Mouse (Mus musculus): ENCODE measurements at regions not wholly inside any gene's neighbourhood (a gene's known extent, or its start where the extent isn't known, plus 50 kb on each side); places are given as distances from the start of the nearest gene placed in this dataset.

DNA sequence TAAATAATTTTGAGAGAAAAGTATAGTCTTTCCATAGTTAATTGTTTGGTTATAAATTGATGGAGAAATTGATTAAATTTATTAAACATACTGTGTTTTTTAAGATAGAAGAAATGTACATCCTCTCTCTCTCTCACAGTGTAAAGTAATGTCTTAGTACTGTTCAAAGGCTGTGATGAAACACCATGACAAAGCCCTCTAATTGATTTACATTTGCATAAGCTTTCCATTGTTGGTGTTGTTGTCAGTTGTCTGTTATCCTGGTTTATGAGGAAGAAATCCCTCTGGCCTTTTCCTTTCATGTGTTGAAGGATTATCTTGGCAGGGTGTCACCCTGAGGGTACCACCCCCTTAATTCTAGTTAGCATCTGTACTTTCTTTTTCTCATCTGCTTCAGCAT, 207.2 kb upstream of the Dmd start:
- no peak for DNase-seq (ENCODE audit: low read depth, low spot score)

DNA sequence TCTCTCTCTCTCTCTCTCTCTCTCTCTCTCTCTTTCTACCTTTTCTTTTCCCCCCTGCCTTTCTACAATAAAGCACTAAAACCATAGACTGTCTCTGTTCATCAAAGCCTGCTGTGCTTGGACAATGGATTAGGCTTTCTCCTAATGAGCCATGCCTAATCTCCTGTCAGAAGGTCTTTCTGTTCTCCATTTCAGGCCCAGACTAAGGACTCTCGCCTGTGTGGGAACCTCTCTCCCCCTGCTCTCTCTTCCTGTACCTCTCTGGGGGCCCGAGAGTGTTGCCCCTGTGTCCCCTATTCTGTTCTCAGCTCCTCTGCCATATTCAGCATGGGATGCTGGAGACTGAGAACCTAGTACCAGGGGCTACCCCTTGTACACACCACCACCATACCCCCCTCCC, 184.5 kb upstream of the Dmd start:
- no peak for DNase-seq (ENCODE audit: low read depth, low spot score)

DNA sequence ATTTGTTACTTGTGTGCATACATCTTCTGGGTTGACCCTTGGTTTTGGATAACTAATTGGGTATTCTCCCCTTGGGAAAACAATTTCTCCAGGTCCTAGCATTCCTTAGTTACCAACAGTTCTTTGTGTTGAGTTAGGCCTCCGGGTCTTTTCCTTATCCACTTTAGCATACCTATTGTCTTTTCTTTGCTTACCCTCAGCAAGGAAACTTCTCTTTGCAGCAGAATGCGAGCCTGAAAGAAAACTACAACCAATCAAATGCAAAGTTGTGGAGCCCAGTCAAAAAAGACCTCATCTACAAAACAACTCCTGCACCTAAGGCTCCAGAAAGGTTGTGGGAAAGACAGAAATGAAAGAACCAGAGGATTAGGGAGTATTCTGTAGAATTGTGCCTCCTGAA, 139.5 kb upstream of the Dmd start:
- DNase-seq (ENCODE audit: low read depth, low spot score), result no peak

DNA sequence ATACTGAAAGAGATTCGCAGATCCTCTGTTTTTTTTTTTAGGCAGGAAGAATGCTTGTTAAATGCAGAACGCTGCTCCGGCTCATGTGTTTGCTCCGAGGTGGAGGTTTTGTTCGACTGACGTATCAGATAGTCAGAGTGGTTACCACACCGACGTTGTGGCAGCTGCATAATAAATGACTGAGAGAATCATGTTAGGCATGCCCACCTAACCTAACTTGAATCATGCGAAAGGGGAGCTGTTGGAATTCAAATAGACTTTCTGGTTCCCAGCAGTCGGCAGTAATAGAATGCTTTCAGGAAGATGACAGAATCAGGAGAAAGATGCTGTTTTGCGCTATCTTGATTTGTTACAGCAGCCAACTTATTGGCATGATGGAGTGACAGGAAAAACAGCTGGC, 134.1 kb upstream of the Dmd start:
- DNase-seq (ENCODE audit: low read depth, low spot score), result no peak

DNA sequence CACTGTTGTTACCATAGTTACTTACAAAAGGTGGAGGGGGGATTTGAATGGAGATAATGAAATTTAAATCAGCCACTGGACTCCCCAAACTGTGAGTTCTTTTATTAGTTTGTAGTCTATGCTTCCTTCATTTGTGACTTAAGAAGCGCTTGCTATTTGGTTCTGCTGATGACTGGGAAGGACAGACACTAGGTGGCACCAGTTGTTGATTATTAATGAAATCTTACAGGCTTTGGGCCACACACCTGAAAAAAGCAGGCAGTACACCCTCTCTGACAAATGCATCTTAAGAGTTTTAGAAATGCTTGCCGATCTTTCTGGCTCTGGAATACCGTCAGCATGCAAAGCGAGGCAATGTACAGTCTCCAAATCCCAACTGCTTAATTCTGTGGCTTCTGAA, 131.6 kb upstream of the Dmd start:
- DNase-seq (ENCODE audit: low read depth, low spot score), result peak; percentile 41

DNA sequence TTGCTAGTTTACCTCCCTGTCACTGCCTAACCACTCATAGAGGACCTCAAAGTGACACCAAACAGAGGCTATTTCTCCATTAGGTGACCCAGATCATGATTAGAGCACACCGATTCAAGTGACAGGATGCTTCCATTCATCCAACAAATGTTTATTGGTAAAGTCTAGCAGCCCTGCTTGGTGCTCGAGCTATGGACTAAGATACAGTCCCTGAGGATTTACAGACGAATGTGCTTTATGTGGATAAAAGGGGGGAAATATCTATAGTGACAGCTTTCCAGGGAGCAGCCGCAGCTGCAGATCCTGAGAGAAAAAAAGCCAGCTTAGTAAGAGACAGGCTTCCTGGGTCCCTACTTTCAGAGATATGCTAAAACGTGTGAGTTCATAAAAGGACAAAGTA, 125.1 kb upstream of the Dmd start:
- no peak for DNase-seq (ENCODE audit: low read depth, low spot score)

DNA sequence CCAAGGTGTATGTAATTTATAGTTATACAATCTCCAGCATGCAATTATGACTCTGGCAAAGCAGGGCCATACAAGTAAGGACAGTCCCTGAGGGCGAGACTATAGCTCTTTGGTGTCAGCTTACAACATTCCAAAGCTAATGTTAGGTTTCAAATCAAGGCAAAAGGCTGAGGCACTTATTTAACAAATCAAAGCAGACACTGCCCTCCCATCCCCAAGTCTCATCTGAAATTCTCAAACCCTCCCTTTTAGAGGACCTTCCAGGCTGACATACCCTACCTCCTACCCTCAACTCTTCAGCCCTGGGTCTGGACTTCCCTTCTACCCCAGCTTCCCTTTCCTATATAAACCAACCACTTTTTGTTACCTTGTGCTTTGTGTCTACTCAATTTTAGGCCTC, 82.6 kb upstream of the Dmd start:
- DNase-seq (ENCODE audit: low read depth, low spot score), result no peak
